Mouse (Mus musculus) layer of hippocampus, adult 8-10 months (tissue): ENCODE results near the gene Acadvl. TPM values are rescaled to one million over a fixed set of nuclear protein-coding genes. Genes with fewer than 3 reads are reported as not detected.

Source experiments
- DNase-seq, 2 experiments: peaks; one replicate each; pipeline ENCODE4 v3.0.0; 2022; ENCODE audit warnings: low spot score in 2 of 2
- total RNA-seq, 4 experiments: library from RNA; stranded (reverse); gene quantifications; 2 replicates each; pipeline ENCODE4 v1.2.4; 2022

The Acadvl gene
- total RNA-seq, 4 experiments from 2014 or later, result 60.3 to 69.1 (median 64.8) TPM

GRCm38 (mm10) chr11:70001865-70002264, 13.3 kb downstream of the Acadvl start:
- no peak for DNase-seq

GRCm38 (mm10) chr11:70001159-70001558, 14.1 kb downstream of the Acadvl start:
- no peak for DNase-seq

- peak; percentile 89 to 92 for DNase-seq
Measured at GRCm38 (mm10) chr11:70000396-70000898, 14.8 kb downstream of the Acadvl start, which contains the start of gene Dvl2. Gene Dvl2, plus strand, starts transcription at chr11:70000595.

- no peak for DNase-seq
Measured at GRCm38 (mm10) chr11:69999666-70000065, 15.5 kb downstream of the Acadvl start.

- DNase-seq, result no peak
Measured at GRCm38 (mm10) chr11:69998567-69999491, 16.4 kb downstream of the Acadvl start.

- peak; percentile 55 to 64 for DNase-seq
Measured at GRCm38 (mm10) chr11:69997070-69997509, 18.1 kb downstream of the Acadvl start.

DNA sequence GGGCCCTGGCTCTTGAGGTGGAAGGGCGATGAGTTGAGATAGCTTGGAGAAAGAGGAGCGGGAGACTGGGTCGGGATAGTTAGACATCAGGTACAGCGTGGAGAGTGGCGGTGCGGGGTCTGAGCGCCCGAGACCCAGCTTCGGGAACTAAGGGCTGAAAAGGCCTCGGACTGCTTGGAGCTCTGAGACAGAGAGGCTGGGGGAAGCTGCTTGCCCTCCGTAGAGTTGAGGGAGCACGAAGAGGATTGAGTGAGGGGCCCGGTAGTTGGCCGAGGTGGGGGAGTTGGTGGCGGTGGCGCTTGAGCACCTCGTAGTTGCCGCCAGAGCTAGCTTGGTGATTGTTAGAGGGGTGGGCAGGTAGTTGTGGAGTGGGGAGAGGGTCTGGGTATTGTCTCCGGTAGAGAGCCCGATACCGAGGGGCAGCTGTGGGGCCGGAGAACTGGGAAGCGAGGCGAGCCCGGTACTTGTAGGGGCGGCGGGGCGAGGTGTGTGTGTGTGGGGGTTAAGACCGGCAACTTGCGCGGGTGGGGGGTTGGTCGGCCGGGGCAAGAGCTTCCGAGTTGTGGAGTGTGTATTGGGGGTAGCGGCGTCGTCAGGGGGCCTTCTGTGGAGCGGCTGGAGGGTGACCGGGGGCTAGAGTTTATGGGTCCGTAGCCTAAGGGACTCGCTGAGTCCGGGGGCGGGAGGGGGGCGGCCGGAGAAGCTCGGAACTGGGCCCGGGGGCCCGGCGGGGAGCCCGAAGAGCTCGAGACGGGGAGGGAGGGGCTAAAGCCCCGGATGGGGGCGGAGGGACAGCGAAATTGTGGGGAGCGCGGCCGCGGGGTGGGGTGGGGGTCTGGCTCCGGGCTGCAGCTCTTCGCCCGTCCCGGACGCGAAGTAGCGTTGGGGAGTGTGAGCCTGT, 18.8 kb downstream of the Acadvl start:
- no peak for DNase-seq

GRCm38 (mm10) chr11:69995391-69995960, 19.7 kb downstream of the Acadvl start, which contains the start of gene Phf23:
Gene Phf23, plus strand, starts transcription at chr11:69995777.
- peak; percentile 97 to 98 for DNase-seq

GRCm38 (mm10) chr11:69994401-69995090, 20.7 kb downstream of the Acadvl start:
- no peak for DNase-seq

DNA sequence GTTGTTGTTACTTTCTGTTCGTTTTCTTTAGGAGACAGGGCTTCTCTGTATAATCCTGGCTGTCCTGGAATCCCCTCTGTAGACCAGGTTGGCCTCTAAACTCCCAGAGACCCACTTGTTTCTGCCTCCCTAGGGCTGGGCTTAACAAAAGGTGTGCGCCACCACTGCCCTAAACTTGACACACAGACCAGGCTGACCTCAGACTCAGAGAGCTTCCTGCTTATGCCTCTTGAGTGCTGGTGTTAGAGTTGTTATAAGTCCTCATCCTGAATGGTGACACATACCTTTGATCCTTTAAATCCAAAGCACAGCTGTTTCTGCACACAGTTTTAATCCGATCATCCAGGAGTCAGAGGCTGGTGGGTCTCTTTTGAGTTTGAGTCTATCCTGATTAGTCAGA, 22.3 kb downstream of the Acadvl start:
- DNase-seq, result no peak

GRCm38 (mm10) chr11:69992396-69992795, 22.8 kb downstream of the Acadvl start:
- DNase-seq, result no peak

DNA sequence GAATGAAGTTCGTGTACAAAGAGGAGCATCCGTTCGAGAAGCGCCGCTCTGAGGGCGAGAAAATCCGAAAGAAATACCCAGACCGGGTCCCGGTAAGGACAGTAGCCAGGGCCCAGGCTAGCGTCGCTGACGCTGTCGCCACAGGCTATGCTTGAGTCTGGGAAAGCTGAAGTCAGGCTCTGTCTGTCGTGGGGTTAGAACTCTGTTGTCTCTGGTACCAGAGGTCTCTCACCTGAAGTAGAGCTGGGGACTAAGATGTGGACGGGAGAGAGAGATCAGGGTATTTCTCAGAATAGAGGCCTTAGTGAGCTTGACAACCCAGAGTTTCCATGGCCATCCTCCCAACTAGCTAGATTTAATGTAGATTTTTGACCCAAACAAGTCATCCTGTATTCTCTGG, 23.5 kb downstream of the Acadvl start:
- no peak for DNase-seq

DNA sequence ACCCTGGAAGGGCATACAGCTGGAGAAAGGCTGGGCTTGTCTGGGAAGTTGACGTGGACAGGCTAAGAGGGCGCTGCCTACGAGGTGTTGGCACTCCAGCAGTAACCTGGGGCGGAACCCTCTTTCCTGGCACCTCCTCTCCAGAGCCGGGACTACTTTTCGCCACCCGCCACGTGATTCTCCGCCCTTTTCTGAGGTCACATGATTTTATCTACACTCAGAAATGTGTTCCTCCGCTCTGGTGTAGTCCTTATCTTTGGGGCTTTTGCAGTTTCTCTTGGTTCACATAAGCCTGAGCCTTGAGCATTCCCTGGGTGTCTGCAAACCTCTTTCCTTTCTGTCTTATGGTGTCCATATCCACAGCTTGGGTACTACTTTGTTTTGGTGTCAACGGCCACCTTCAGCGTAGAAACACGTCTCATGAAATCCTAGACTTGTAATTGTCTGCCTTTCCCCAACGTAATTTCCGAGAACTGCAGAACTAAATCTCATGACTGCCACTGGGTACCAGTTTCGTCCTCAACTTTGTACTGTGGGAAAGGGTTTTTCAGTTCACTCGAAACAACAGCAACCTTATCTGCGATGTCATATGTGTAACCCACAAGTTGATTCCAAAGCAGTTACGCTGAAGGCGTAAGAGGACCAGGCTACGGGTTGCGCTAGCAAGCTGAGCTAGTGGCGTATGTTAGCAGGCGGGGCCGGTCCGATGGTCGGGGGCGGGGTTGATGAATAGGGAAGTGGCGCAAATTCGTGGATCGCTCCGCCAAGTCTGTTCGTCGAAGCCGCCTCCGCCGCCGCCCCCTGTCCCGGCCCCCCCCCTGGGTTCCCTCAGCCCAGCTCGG, 24.1 kb downstream of the Acadvl start, which contains the start of gene Gabarap:
Gene Gabarap, plus strand, starts transcription at position 294 of the 842 bp plus-strand sequence.
- DNase-seq, result peak; percentile 95 to 97

GRCm38 (mm10) chr11:69989949-69990348, 25.3 kb downstream of the Acadvl start:
- DNase-seq, result no peak

GRCm38 (mm10) chr11:69984431-69984830, 30.8 kb downstream of the Acadvl start:
- no peak for DNase-seq

DNA sequence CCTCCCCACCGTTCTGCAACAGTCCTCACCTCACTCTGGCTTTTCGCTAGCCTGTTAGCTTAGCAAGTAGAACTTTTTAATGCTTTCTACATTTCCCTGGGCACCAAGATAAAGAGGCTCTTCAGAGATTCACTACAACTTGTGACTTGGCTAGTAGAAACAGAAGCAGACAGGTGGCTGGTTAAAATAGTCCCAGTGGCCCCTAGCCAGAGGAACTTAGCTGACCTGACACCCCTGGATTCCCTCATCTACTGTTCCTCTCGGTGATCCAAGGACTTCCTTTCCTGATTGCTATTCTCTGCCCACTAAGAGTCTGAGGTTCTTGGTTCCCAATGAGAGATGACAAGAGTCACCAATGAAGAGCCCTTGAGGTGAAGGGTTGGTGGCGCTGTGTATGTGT, 31.8 kb downstream of the Acadvl start:
- no peak for DNase-seq

GRCm38 (mm10) chr11:69982877-69983276, 32.3 kb downstream of the Acadvl start:
- DNase-seq, result no peak

GRCm38 (mm10) chr11:69982225-69982624, 33.0 kb downstream of the Acadvl start, which contains the start of gene Elp5:
Gene Elp5, minus strand, starts transcription at chr11:69982517.
- no peak for DNase-seq

GRCm38 (mm10) chr11:69981141-69981762, 34.0 kb downstream of the Acadvl start, which contains the start of gene Ctdnep1:
Gene Ctdnep1, plus strand, starts transcription at chr11:69981156.
- DNase-seq, result no peak
